ENCODE assay signal across 7 mouse cellular contexts in genomic region chr12:101083839-101084195, GRCm38 (mm10). TPM values are rescaled to one million over a fixed set of nuclear protein-coding genes. Genes with fewer than 3 reads are reported as not detected.
DNase-seq lines count a peak whose midpoint lies in the region; ATAC-seq lines count a peak whose summit lies in the region.

No protein-coding gene starts in this region.

- H3K27ac ChIP-seq in lung, embryonic 15.5 days = peak overlapping the region; percentile 100
- H3K27ac ChIP-seq in limb, embryonic 15.5 days = peak overlapping the region; percentile 99
- peak overlapping the region; percentile 99 for H3K27ac ChIP-seq in stomach, embryonic 14.5 days (ENCODE audit: low read length)

- H3K27me3 ChIP-seq in lung, embryonic 15.5 days = no peaks in the 10 kb centered on the region
- no peaks in the 10 kb centered on the region for H3K27me3 ChIP-seq in erythroblast, embryonic 14.5 days (ENCODE audit: control insufficient read depth)
- no peaks in the 10 kb centered on the region for H3K27me3 ChIP-seq in limb, embryonic 15.5 days
- H3K27me3 ChIP-seq in stomach, embryonic 14.5 days (ENCODE audit: control insufficient read depth, insufficient read depth, low read length) = no peaks in the 10 kb centered on the region

- peaks cover 20% of the 10 kb centered on the region for H3K4me1 ChIP-seq in lung, embryonic 15.5 days
- peaks cover 36% of the 10 kb centered on the region for H3K4me1 ChIP-seq in erythroblast, embryonic 14.5 days (ENCODE audit: control insufficient read depth)
- peaks cover 19% of the 10 kb centered on the region for H3K4me1 ChIP-seq in limb, embryonic 15.5 days
- peaks cover 13% of the 10 kb centered on the region; the same call in 1 of the 2 replicates for H3K4me1 ChIP-seq in stomach, embryonic 14.5 days (ENCODE audit: control insufficient read depth, insufficient read depth, low read length)

- peak overlapping the region; percentile 98 for H3K9ac ChIP-seq in lung, embryonic 15.5 days
- H3K9ac ChIP-seq in limb, embryonic 15.5 days = peak overlapping the region; percentile 100
- H3K9ac ChIP-seq in stomach, embryonic 14.5 days (replicated peaks; ENCODE audit: low read depth, low read length) = peak overlapping the region; percentile 99

- peak overlapping the region; percentile 85 for H3K4me2 ChIP-seq in lung, embryonic 15.5 days
- H3K4me2 ChIP-seq in limb, embryonic 15.5 days = peak overlapping the region; percentile 66
- H3K4me2 ChIP-seq in stomach, embryonic 14.5 days (replicated peaks; ENCODE audit: low read depth, low read length) = peak overlapping the region; percentile 64

- ATAC-seq in lung, embryonic 15.5 days (ENCODE audit: borderline replicate concordance, extremely low read depth, low FRiP score, low TSS enrichment) = peak; percentile 69
- ATAC-seq in limb, embryonic 15.5 days (ENCODE audit: insufficient number of reproducible peaks, low FRiP score, low TSS enrichment, low read depth) = no peak; the same call in 1 of the 2 replicates
- ATAC-seq in stomach, embryonic 14.5 days (ENCODE audit: insufficient number of reproducible peaks, insufficient read depth, low FRiP score, low read depth) = peak; percentile 64; the same call in 1 of the 2 replicates

- peak overlapping the region; percentile 83 for H3K4me3 ChIP-seq in lung, embryonic 15.5 days
- H3K4me3 ChIP-seq in erythroblast, embryonic 14.5 days (replicated peaks) = peak overlapping the region; percentile 98
- peak overlapping the region; percentile 100 for H3K4me3 ChIP-seq in limb, embryonic 15.5 days
- H3K4me3 ChIP-seq in stomach, embryonic 14.5 days (ENCODE audit: low read depth, low read length) = peak overlapping the region; percentile 99

- no peaks in the 10 kb centered on the region for H3K9me3 ChIP-seq in lung, embryonic 15.5 days
- no peaks in the 10 kb centered on the region for H3K9me3 ChIP-seq in erythroblast, embryonic 14.5 days (ENCODE audit: control insufficient read depth, low read length)
- no peaks in the 10 kb centered on the region for H3K9me3 ChIP-seq in limb, embryonic 15.5 days
- H3K9me3 ChIP-seq in stomach, embryonic 14.5 days (ENCODE audit: control insufficient read depth, low read depth, low read length) = no peaks in the 10 kb centered on the region

- DNase-seq in lung, adult 18-20 months = no peak
- DNase-seq in urinary bladder, postnatal 25 days (ENCODE audit: low spot score) = no peak
- no peak for DNase-seq in B cell, adult 2 months

- WGBS in lung, embryonic 15.5 days = under 1% methylated on average over 23 of the region's 23 CpGs
- WGBS in limb, embryonic 15.5 days = under 1% methylated on average over 22 of the region's 23 CpGs
- under 1% methylated on average over 23 of the region's 23 CpGs for WGBS in stomach, embryonic 14.5 days

- peaks cover 3% of the 10 kb centered on the region; the same call in 1 of the 2 replicates for H3K36me3 ChIP-seq in lung, embryonic 15.5 days
- peaks cover 33% of the 10 kb centered on the region for H3K36me3 ChIP-seq in erythroblast, embryonic 14.5 days (ENCODE audit: control insufficient read depth)
- H3K36me3 ChIP-seq in limb, embryonic 15.5 days = 0 out of 2 replicates have a peak, but pooled peaks cover 6% of the 10 kb centered on the region
- H3K36me3 ChIP-seq in stomach, embryonic 14.5 days (ENCODE audit: control insufficient read depth, insufficient read depth, low read length) = no peaks in the 10 kb centered on the region; the same call in 1 of the 2 replicates

RNA-seq across cellular contexts. Expression of gene Ppp4r3a, which starts 0.3 kb away (rescaled TPM):
- 39.4 and 41.3 TPM in 2 replicates for polyA plus RNA-seq in lung, embryonic 15.5 days (2015; fragmentation: Nextera tagmentation; extraction: Ambion mirVana)
- polyA plus RNA-seq in erythroblast, embryonic 14.5 days (2012) = 1.8 and 2.2 TPM in 2 replicates
- 30.2 and 33.7 TPM in 2 replicates for polyA plus RNA-seq in limb, embryonic 15.5 days (2015; fragmentation: Nextera tagmentation; extraction: Ambion mirVana)
- 45.2 and 49.1 TPM in 2 replicates for polyA plus RNA-seq in stomach, embryonic 14.5 days (2014; fragmentation: Nextera tagmentation; extraction: Ambion mirVana)

RNA-seq across cellular contexts. Expression of gene Ccdc88c, which starts 55.0 kb away (rescaled TPM):
- polyA plus RNA-seq in lung, embryonic 15.5 days (2015; fragmentation: Nextera tagmentation; extraction: Ambion mirVana) = 14.3 and 17.9 TPM in 2 replicates
- 4.8 and 4.9 TPM in 2 replicates for polyA plus RNA-seq in erythroblast, embryonic 14.5 days (2012)
- 3.7 and 5.2 TPM in 2 replicates for polyA plus RNA-seq in limb, embryonic 15.5 days (2015; fragmentation: Nextera tagmentation; extraction: Ambion mirVana)
- 12.1 and 13.3 TPM in 2 replicates for polyA plus RNA-seq in stomach, embryonic 14.5 days (2014; fragmentation: Nextera tagmentation; extraction: Ambion mirVana)
